Mouse (Mus musculus) E14TG2a.4 (cell line): ENCODE data around the gene Rps10.

Source experiments
- CTCF ChIP-seq: conservative IDR thresholded peaks from 2 replicates; pipeline ENCODE4 v1.5.1; 2014; ENCODE audit warnings: low read length
- NANOG ChIP-seq: IDR thresholded peaks from 2 replicates; pipeline ENCODE4 v1.6.1; 2014; ENCODE audit warnings: borderline replicate concordance, low read length, mixed read lengths
- POU5F1 ChIP-seq: IDR thresholded peaks from 2 replicates; pipeline ENCODE4 v1.6.1; 2014; ENCODE audit warnings: low read length, borderline replicate concordance

GRCm38 (mm10) chr17:27626681-27627080 is 9.8 kb downstream of the Rps10 start:
- TF ChIP-seq CTCF (no peak), NANOG (no peak), POU5F1 (no peak)
